Mouse (Mus musculus): ENCODE results near the gene Rnf141. TPM values are rescaled to one million over a fixed set of nuclear protein-coding genes. Genes with fewer than 3 reads are reported as not detected.

Rnf141 gene
- polyA plus RNA-seq, 1 experiment: 88.4 TPM

DNA sequence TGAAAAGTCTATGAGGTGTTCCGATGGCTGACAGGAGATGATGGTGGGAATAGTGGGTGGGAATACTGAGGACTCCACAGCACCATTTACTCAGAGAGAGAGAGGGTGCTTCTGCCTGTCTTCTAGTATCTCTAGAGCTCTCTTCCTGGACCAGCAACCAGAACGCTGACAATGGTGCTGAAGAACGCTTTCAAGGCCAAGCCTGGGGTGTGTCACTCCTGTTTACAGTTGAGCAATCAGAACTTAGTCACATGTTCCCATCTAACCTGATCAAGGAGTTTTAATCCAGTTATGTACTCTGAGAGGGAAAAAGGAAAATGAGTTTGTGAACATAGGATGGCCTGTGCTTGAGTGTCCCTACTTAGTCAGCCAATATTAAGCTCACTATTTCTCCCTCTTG, 21.8 kb upstream of the Rnf141 start:
- 97% methylated on average over 3 of the region's 3 CpGs for WGBS
- TF ChIP-seq POLR2A (IDR thresholded peaks at IDR 0.05; ENCODE audit: borderline replicate concordance, insufficient read depth, low read length): no peak
- no peak for TF ChIP-seq CTCF (IDR thresholded peaks at IDR 0.05; ENCODE audit: borderline replicate concordance, insufficient read depth, low read depth, low read length)

GRCm38 (mm10) chr7:110865570-110865969, 21.3 kb upstream of the Rnf141 start:
- TF ChIP-seq CTCF (IDR thresholded peaks at IDR 0.05; ENCODE audit: borderline replicate concordance, insufficient read depth, low read depth, low read length): no peak
- Histone ChIP-seq H3K4me3 (replicated peaks; ENCODE audit: insufficient read depth, low read depth, low read length) (no peak overlapping the region), H3K27ac (ENCODE audit: insufficient read depth, low read length) (no peak overlapping the region), H3K27me3 (ENCODE audit: control insufficient read depth, insufficient read depth, low read length) (no peaks in the 10 kb centered on the region), H3K4me1 (ENCODE audit: control insufficient read depth, insufficient read depth, low read length) (no peaks in the 10 kb centered on the region)
- DNase-seq: no peak
- 91% methylated on average over 6 of the region's 6 CpGs for WGBS

More for the DNA sequence above, 21.8 kb upstream of the Rnf141 start:
- Histone ChIP-seq H3K4me3 (replicated peaks; ENCODE audit: insufficient read depth, low read depth, low read length) (no peak overlapping the region), H3K4me1 (ENCODE audit: control insufficient read depth, insufficient read depth, low read length) (no peaks in the 10 kb centered on the region), H3K27me3 (ENCODE audit: control insufficient read depth, insufficient read depth, low read length) (no peaks in the 10 kb centered on the region), H3K27ac (ENCODE audit: insufficient read depth, low read length) (no peak overlapping the region)
- no peak for DNase-seq

- Histone ChIP-seq H3K4me1 (ENCODE audit: control insufficient read depth, insufficient read depth, low read length) (no peaks in the 10 kb centered on the region), H3K27me3 (ENCODE audit: control insufficient read depth, insufficient read depth, low read length) (no peaks in the 10 kb centered on the region), H3K4me3 (replicated peaks; ENCODE audit: insufficient read depth, low read depth, low read length) (no peak overlapping the region), H3K27ac (ENCODE audit: insufficient read depth, low read length) (no peak overlapping the region)
- TF ChIP-seq POLR2A (IDR thresholded peaks at IDR 0.05; ENCODE audit: borderline replicate concordance, insufficient read depth, low read length) (no peak), CTCF (IDR thresholded peaks at IDR 0.05; ENCODE audit: borderline replicate concordance, insufficient read depth, low read depth, low read length) (no peak)
- DNase-seq: no peak
- WGBS: 53% methylated on average over 10 of the region's 10 CpGs
Observed at GRCm38 (mm10) chr7:110865038-110865437, 20.8 kb upstream of the Rnf141 start.

DNA sequence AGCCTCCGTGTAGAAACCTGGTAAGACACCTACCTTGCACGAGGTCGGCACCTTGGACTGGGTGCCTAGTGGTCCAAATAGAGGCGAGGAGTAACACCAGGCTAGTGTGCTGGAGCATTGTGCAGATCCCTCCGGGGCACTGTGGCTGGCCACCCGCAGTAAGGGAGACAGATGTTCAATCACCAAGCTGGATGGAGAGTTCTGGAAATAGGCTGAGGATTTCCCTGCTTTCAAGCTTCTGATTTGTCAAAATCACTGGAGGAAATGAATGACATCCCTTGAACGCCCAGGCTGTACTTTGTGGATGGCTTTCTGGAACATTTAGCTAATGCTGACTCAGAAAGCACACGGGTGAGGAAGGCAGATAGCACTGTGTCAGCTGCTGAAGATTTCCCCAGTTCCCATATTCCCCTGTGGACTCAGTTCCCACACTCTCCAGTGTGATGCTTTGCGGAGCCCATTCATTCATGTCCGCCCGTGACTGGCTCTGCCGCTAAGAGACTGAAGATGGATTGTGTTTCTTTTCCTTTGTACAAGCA, 18.6 kb upstream of the Rnf141 start, which contains the start of gene Lyve1:
Gene Lyve1, minus strand, starts transcription at position 489 of the 539 bp plus-strand sequence.
- DNase-seq: no peak
- Histone ChIP-seq H3K27me3 (ENCODE audit: control insufficient read depth, insufficient read depth, low read length) (no peaks in the 10 kb centered on the region), H3K27ac (ENCODE audit: insufficient read depth, low read length) (no peak within 1 kb of the TSS), H3K4me1 (ENCODE audit: control insufficient read depth, insufficient read depth, low read length) (no peaks in the 10 kb centered on the region), H3K4me3 (replicated peaks; ENCODE audit: insufficient read depth, low read depth, low read length) (no peak within 1 kb of the TSS)
- no peak for TF ChIP-seq CTCF (IDR thresholded peaks at IDR 0.05; ENCODE audit: borderline replicate concordance, insufficient read depth, low read depth, low read length)
- no peak for TF ChIP-seq POLR2A (IDR thresholded peaks at IDR 0.05; ENCODE audit: borderline replicate concordance, insufficient read depth, low read length)
- WGBS: 70% methylated on average over 12 of the region's 12 CpGs

DNA sequence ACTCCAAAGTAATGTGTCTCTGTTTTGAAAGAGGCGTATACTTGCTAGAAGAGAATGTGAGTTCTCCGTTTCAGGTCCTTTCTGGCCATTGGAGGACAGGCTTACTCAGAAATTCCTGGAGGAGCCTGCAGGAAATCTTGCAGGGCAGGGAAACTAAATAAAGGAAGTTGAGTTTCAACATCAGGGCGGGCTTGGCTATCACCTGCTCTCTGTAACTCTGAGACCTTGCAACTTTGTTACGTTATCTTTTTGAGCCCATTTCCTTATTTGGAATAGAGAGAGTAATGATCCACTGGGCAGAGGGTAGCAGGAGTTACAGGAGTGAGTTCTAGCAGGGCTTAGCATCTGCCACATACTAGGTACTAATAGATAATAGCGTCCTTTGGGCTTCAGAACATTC, 15.9 kb upstream of the Rnf141 start:
- TF ChIP-seq POLR2A (IDR thresholded peaks at IDR 0.05; ENCODE audit: borderline replicate concordance, insufficient read depth, low read length) (no peak), CTCF (IDR thresholded peaks at IDR 0.05; ENCODE audit: borderline replicate concordance, insufficient read depth, low read depth, low read length) (no peak)
- 92% methylated on average over 5 of the region's 5 CpGs for WGBS
- H3K4me1 ChIP-seq (ENCODE audit: control insufficient read depth, insufficient read depth, low read length): no peaks in the 10 kb centered on the region
- H3K27ac ChIP-seq (ENCODE audit: insufficient read depth, low read length): no peak overlapping the region
- no peak overlapping the region for H3K4me3 ChIP-seq (replicated peaks; ENCODE audit: insufficient read depth, low read depth, low read length)
- DNase-seq: no peak
- no peaks in the 10 kb centered on the region for H3K27me3 ChIP-seq (ENCODE audit: control insufficient read depth, insufficient read depth, low read length)

GRCm38 (mm10) chr7:110855604-110856003, 11.3 kb upstream of the Rnf141 start:
- no peak overlapping the region for H3K27ac ChIP-seq (ENCODE audit: insufficient read depth, low read length)
- TF ChIP-seq CTCF (IDR thresholded peaks at IDR 0.05; ENCODE audit: borderline replicate concordance, insufficient read depth, low read depth, low read length): no peak
- no peak for TF ChIP-seq POLR2A (IDR thresholded peaks at IDR 0.05; ENCODE audit: borderline replicate concordance, insufficient read depth, low read length)
- no peak for DNase-seq
- H3K4me3 ChIP-seq (replicated peaks; ENCODE audit: insufficient read depth, low read depth, low read length): no peak overlapping the region
- 86% methylated on average over 1 of the region's 1 CpGs for WGBS
- H3K4me1 ChIP-seq (ENCODE audit: control insufficient read depth, insufficient read depth, low read length): no peaks in the 10 kb centered on the region
- H3K27me3 ChIP-seq (ENCODE audit: control insufficient read depth, insufficient read depth, low read length): no peaks in the 10 kb centered on the region

DNA sequence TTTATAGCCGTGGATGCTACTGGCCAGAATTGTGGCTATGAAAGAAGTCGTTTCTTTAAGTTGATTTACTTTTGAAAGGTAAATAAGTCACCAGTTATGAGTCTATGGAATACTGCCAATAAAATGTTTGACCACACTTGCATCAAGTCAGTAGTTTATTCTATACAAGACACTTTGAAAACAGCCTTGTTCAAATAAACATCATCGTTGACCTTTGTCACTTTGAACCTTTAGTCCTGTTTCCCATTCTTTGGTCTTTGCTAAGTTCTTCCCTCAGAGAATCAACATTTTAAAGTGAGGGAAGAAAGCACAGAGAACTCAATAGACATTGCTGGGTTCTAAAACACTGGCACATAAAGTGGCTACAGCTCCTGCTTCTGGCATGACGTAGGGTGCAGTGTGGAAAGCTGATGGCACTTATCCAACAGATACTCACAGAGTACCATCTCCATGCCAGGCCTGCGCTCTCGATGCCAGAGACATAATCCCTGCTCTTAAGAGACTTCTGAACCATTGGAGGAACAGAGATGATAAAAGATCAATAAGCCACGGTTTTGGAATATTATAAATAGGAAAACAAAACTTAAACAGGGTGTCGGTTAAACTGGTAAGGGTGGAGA, 10.8 kb upstream of the Rnf141 start:
- Histone ChIP-seq H3K4me3 (replicated peaks; ENCODE audit: insufficient read depth, low read depth, low read length) (no peak overlapping the region), H3K4me1 (ENCODE audit: control insufficient read depth, insufficient read depth, low read length) (no peaks in the 10 kb centered on the region), H3K27ac (ENCODE audit: insufficient read depth, low read length) (no peak overlapping the region), H3K27me3 (ENCODE audit: control insufficient read depth, insufficient read depth, low read length) (no peaks in the 10 kb centered on the region)
- peak in 1 of 2 experiments; percentile 18 for DNase-seq
- WGBS: 50% methylated on average over 8 of the region's 8 CpGs
- TF ChIP-seq POLR2A (IDR thresholded peaks at IDR 0.05; ENCODE audit: borderline replicate concordance, insufficient read depth, low read length) (no peak), CTCF (IDR thresholded peaks at IDR 0.05; ENCODE audit: borderline replicate concordance, insufficient read depth, low read depth, low read length) (no peak)

GRCm38 (mm10) chr7:110854519-110854918, 10.3 kb upstream of the Rnf141 start:
- Histone ChIP-seq H3K4me1 (ENCODE audit: control insufficient read depth, insufficient read depth, low read length) (no peaks in the 10 kb centered on the region), H3K27ac (ENCODE audit: insufficient read depth, low read length) (no peak overlapping the region), H3K4me3 (replicated peaks; ENCODE audit: insufficient read depth, low read depth, low read length) (no peak overlapping the region), H3K27me3 (ENCODE audit: control insufficient read depth, insufficient read depth, low read length) (no peaks in the 10 kb centered on the region)
- DNase-seq: no peak
- 57% methylated on average over 3 of the region's 3 CpGs for WGBS
- TF ChIP-seq POLR2A (IDR thresholded peaks at IDR 0.05; ENCODE audit: borderline replicate concordance, insufficient read depth, low read length): no peak
- TF ChIP-seq CTCF (IDR thresholded peaks at IDR 0.05; ENCODE audit: borderline replicate concordance, insufficient read depth, low read depth, low read length): no peak

Data from cerebellum, adult 2 months (tissue).